Mouse (Mus musculus): ENCODE measurements at regions not wholly inside any gene's neighbourhood (a gene's known extent, or its start where the extent isn't known, plus 50 kb on each side); places are given as distances from the start of the nearest gene placed in this dataset.

DNA sequence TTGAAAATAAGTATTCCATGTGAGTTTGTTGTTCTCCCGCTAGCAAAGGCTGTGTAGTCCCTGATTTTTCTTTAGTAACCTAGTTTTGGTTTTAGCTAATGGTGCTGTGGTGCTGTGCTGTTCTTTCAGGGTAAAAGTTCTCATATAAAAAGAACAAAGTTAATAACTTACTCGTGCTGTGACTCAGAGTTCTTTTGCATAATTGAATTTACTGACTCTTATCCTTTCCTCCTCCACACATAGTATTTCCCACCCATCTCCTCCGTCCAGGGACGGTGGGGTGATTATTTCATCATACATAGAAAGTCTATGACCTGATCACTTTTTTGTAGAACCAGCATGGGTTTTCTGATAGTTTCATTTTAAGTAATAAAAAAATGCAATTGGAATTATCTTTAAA lies 673.1 kb upstream of the 4930412O13Rik start:
- H3K27ac ChIP-seq (ENCODE audit: low read depth): no peak overlapping the region
- H3K4me2 ChIP-seq (ENCODE audit: low read depth, low read length): no peak overlapping the region
- no peaks in the 10 kb centered on the region for H3K36me3 ChIP-seq (replicated peaks; ENCODE audit: insufficient read depth, low read length)
- no peaks in the 10 kb centered on the region for H3K27me3 ChIP-seq (ENCODE audit: insufficient read depth, low read length)
- H3K4me3 ChIP-seq (ENCODE audit: low read depth, low read length): no peak overlapping the region
- no peaks in the 10 kb centered on the region for H3K9me3 ChIP-seq (ENCODE audit: low read length)
- no peak overlapping the region for H3K9ac ChIP-seq (replicated peaks)
- ATAC-seq: no peak
- 70% methylated on average over 4 of the region's 4 CpGs for WGBS (ENCODE audit: insufficient replicate concordance)
- TF ChIP-seq EP300 (IDR thresholded peaks at IDR 0.05; ENCODE audit: low read depth): no peak
- TF ChIP-seq CTCF (IDR thresholded peaks at IDR 0.05; ENCODE audit: low read depth): no peak
- DNase-seq: no peak
- no peaks in the 10 kb centered on the region for H3K4me1 ChIP-seq (ENCODE audit: insufficient read depth)
